ENCODE assay signal across 11 mouse cellular contexts in the genomic region with DNA sequence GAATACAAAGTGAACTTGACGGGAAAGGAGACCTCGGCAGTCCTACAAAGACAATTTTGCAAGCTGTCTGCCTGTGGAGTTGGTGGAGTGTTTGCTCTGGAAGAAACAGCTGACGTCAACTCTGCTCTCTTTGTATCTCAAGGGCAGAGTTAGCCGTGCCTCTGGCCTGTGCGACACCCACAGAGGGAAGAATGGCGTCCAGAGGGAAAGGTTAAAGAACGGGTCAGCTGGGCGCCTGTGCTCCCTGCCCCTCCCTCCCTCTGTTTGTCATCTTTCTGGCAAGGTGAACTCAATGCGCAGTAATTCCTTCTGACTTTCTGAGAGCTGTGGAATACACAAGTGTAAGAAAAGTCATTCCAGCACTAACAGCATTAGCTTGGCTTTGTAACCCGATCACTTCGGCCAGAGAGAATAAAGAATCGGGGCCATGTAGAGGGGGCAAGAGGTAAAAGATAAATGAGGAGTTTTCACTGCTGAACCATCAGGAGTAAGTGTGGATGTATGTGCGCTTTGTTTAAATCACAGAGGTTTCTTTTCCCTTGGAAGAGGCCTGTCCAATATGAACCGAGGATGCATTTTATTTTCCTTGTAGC.
DNase-seq lines count a peak whose midpoint lies in the region; ATAC-seq and TF ChIP-seq lines count a peak whose summit lies in the region.
"Had no signal": no experiment of that assay in that cellular context is flagged by ENCODE, and none has a peak within 500 bp of the region (broad histone marks: within the 10 kb centered on the region; RNA-seq: fewer than 3 reads in every experiment).

No protein-coding gene starts in this region.

- no peak for TF ChIP-seq CTCF in brain, embryonic 14.5 days (IDR thresholded peaks at IDR 0.05; ENCODE audit: borderline replicate concordance, extremely low read depth, insufficient read depth, insufficient read length)
- no peak for TF ChIP-seq CTCF in intestine, postnatal 0 days (IDR thresholded peaks at IDR 0.05; ENCODE audit: low read depth)

- H3K4me3 ChIP-seq in kidney, embryonic 15.5 days (replicated peaks) = no peak overlapping the region
- no peak overlapping the region for H3K4me3 ChIP-seq in stomach, embryonic 14.5 days (ENCODE audit: low read depth, low read length)
- no peak overlapping the region for H3K4me3 ChIP-seq in intestine, postnatal 0 days (ENCODE audit: low read depth, low read length)
- H3K4me3 ChIP-seq: forebrain, embryonic 15.5 days; limb, embryonic 15.5 days; neural tube, embryonic 12.5 days had no signal

- whole genome bisulfite sequencing in kidney, embryonic 15.5 days = 21% methylated on average over 14 of the region's 14 CpGs
- WGBS in stomach, embryonic 14.5 days = 13% methylated on average over 14 of the region's 14 CpGs
- 23% methylated on average over 14 of the region's 14 CpGs for WGBS in intestine, postnatal 0 days

- H3K4me2 ChIP-seq in kidney, embryonic 15.5 days = 0 out of 2 replicates have a peak overlapping the region, but pooled peaks have one; percentile 12
- peak overlapping the region; percentile 13; the same call in 1 of the 2 replicates for H3K4me2 ChIP-seq in stomach, embryonic 14.5 days (replicated peaks; ENCODE audit: low read depth, low read length)
- no peak overlapping the region for H3K4me2 ChIP-seq in intestine, postnatal 0 days (replicated peaks; ENCODE audit: low read depth)
- H3K4me2 ChIP-seq: forebrain, embryonic 15.5 days; limb, embryonic 15.5 days; neural tube, embryonic 12.5 days had no signal

- peak; percentile 82 for ATAC-seq in kidney, embryonic 15.5 days (replicated peaks; ENCODE audit: low FRiP score)
- ATAC-seq in stomach, embryonic 14.5 days (ENCODE audit: insufficient number of reproducible peaks, insufficient read depth, low FRiP score, low read depth) = peak; percentile 23; the same call in 1 of the 2 replicates
- no peak for ATAC-seq in intestine, postnatal 0 days
- ATAC-seq: forebrain, embryonic 15.5 days had no signal

- TF ChIP-seq POLR2A in brain, embryonic 14.5 days (IDR thresholded peaks at IDR 0.05; ENCODE audit: borderline replicate concordance, extremely low read depth, insufficient read depth, insufficient read length, poor library complexity, severe bottlenecking) = no peak

- H3K9ac ChIP-seq in kidney, embryonic 15.5 days = no peak overlapping the region
- no peak overlapping the region for H3K9ac ChIP-seq in stomach, embryonic 14.5 days (replicated peaks; ENCODE audit: low read depth, low read length)
- no peak overlapping the region for H3K9ac ChIP-seq in intestine, postnatal 0 days (ENCODE audit: low read depth, low read length)
- H3K9ac ChIP-seq: forebrain, embryonic 15.5 days; limb, embryonic 15.5 days; neural tube, embryonic 12.5 days had no signal

- DNase-seq in kidney, postnatal 25 days = no peak
- DNase-seq in brain, embryonic 14.5 days (ENCODE audit: low read depth) = peak; percentile 43
- DNase-seq in kidney, postnatal 14 days = peak; percentile 4
- no peak for DNase-seq in frontal cortex, postnatal 14 days (ENCODE audit: low spot score in 2 of 2)
- DNase-seq in spleen, adult 12 weeks (ENCODE audit: low spot score) = no peak

- H3K27me3 ChIP-seq in kidney, embryonic 15.5 days = no peaks in the 10 kb centered on the region
- H3K27me3 ChIP-seq in stomach, embryonic 14.5 days (ENCODE audit: control insufficient read depth, insufficient read depth, low read length) = no peaks in the 10 kb centered on the region
- H3K27me3 ChIP-seq in intestine, postnatal 0 days (replicated peaks; ENCODE audit: control insufficient read depth, insufficient read depth, low read length) = no peaks in the 10 kb centered on the region
- H3K27me3 ChIP-seq: forebrain, embryonic 15.5 days; limb, embryonic 15.5 days; neural tube, embryonic 12.5 days had no signal

- no peaks in the 10 kb centered on the region for H3K36me3 ChIP-seq in kidney, embryonic 15.5 days
- H3K36me3 ChIP-seq in stomach, embryonic 14.5 days (ENCODE audit: control insufficient read depth, insufficient read depth, low read length) = no peaks in the 10 kb centered on the region
- no peaks in the 10 kb centered on the region for H3K36me3 ChIP-seq in intestine, postnatal 0 days (ENCODE audit: control insufficient read depth, insufficient read depth)
- H3K36me3 ChIP-seq: forebrain, embryonic 15.5 days; limb, embryonic 15.5 days; neural tube, embryonic 12.5 days had no signal

- H3K27ac ChIP-seq in kidney, embryonic 15.5 days = no peak overlapping the region
- H3K27ac ChIP-seq in stomach, embryonic 14.5 days (ENCODE audit: low read length) = no peak overlapping the region
- H3K27ac ChIP-seq in intestine, postnatal 0 days (ENCODE audit: low read depth, low read length) = no peak overlapping the region
- H3K27ac ChIP-seq: forebrain, embryonic 15.5 days; limb, embryonic 15.5 days; neural tube, embryonic 12.5 days had no signal

- H3K4me1 ChIP-seq in kidney, embryonic 15.5 days = 0 out of 2 replicates have a peak, but pooled peaks cover 3% of the 10 kb centered on the region
- H3K4me1 ChIP-seq in stomach, embryonic 14.5 days (ENCODE audit: control insufficient read depth, insufficient read depth, low read length) = no peaks in the 10 kb centered on the region
- H3K4me1 ChIP-seq in intestine, postnatal 0 days (replicated peaks; ENCODE audit: control insufficient read depth, insufficient read depth, low read length) = no peaks in the 10 kb centered on the region
- H3K4me1 ChIP-seq: forebrain, embryonic 15.5 days; limb, embryonic 15.5 days had no signal

- no peaks in the 10 kb centered on the region for H3K9me3 ChIP-seq in kidney, embryonic 15.5 days (replicated peaks)
- no peaks in the 10 kb centered on the region for H3K9me3 ChIP-seq in stomach, embryonic 14.5 days (ENCODE audit: control insufficient read depth, low read depth, low read length)
- no peaks in the 10 kb centered on the region for H3K9me3 ChIP-seq in intestine, postnatal 0 days (ENCODE audit: control insufficient read depth)
- H3K9me3 ChIP-seq: forebrain, embryonic 15.5 days; limb, embryonic 15.5 days; neural tube, embryonic 12.5 days had no signal

Comparison
In these comparisons a context has a peak if more than half of its experiments do, and no peak if none do; other contexts are left out.
1. DNase-seq: peak in brain, embryonic 14.5 days (single experiment) and kidney, postnatal 14 days (single experiment); none in kidney, postnatal 25 days (0 of 2), frontal cortex, postnatal 14 days (0 of 2) and spleen, adult 12 weeks (single experiment).